Mouse (Mus musculus) Muller cell, postnatal 12 days (primary cell): ENCODE measurements around the gene Meig1.
"Not testable (repeated sequence)": the region's sequence is repeated elsewhere in the genome, so short reads cannot be mapped to it uniquely, and the experiment has no call there.

Experiments used
- DNase-seq: peaks from one replicate; pipeline ENCODE4 v3.0.0-alpha.2; 2015; ENCODE audit errors: inconsistent ontology term

The Meig1 gene

DNA sequence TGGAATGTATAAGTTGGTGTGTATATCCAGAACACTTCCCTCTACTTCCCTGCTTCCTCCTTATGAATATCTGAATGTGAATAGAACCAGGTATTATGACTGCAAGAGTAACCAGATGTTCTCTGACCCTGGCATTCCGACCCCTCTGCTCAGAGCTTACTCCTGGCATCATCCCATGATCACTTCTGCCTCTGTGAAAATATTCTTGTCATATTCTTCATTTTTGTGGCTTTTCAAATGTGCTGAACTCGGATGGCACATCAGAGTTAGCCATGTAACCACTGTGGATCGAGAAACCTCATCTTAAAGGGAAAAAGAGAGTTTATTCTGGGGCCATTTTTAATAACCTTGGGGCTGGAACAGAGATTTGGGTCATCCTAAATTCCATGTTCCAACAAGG is at the start of gene Meig1:
Gene Meig1 (minus strand): TSS at position 101 of the 400 bp plus-strand sequence.
- no peak for DNase-seq

DNA sequence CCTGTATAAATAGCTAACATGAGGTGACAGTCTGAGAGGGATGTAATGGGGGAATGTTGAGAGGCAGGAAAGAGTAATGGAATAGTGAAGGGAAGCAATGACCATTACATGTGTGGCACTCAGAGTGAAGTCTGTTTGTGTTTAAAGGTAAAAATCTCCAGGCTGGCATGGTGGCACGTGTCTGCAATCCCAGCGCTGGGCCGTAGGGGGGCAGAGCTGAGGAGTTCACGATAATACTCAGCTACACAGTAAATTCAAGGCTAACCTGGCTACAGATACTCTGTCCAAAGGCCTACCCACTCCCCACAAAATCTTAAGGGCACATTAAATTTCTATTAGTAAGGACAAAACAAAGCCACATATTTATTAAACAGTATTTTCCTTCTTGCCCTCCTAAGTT is 34.1 kb upstream of the Meig1 start:
- no peak for DNase-seq

DNA sequence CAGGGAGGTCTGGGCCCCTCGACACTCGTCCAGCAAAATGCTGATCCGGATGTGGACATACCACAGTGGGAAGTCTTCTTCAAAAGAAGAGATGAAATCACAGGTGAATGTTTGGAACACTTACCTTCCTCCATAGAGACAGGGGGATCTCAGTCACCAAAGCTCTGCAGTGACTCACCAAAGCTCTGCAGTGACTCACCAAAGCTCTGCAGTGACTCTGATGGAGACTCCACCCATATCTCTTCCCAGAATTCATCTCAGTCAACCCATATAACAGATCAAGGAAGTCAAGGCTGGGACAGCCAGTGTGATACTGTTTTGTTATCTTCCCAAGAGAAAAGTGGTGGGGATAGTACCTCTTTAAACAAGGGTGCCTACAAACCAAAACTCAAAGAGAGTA is 30.6 kb upstream of the Meig1 start:
- no peak for DNase-seq

DNA sequence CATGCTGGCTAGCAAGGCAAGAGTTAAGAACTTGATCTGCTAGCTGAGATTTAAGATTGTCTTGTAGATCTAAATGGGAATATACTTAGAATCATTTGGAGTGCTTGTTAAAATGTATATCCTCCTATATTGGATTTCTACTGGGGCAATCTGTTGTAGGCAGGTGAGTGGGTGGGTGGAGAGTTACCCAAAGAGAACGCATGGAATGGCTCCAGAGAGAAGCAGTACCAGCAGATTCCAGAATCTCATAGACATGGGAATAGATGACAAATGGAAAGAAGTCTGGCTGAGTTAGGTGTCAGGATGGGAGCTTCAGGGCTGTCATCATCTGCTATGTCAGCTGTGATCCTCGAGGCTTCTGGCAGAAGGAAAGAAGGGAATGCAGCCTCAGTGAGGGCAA is 27.0 kb upstream of the Meig1 start:
- no peak for DNase-seq

DNA sequence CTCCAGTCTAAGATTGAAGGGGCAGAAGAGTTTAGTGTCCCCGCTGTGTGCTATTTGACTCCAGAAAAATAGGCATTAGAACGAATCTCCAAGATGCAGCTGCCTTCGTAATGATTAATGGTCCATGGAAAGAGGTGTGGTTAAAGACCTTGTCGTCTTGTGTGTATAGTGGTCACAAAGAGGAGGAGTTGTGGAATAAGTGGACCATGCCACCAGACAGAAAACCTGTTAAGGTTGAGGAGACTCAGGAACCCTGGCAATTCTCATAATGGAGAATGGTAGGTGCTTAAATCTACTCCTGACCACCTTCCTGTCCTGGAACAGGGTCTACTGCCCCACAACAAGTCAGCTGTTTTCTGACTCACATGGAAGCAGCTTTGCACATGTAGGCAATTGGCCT is 23.5 kb upstream of the Meig1 start:
- no peak for DNase-seq

DNA sequence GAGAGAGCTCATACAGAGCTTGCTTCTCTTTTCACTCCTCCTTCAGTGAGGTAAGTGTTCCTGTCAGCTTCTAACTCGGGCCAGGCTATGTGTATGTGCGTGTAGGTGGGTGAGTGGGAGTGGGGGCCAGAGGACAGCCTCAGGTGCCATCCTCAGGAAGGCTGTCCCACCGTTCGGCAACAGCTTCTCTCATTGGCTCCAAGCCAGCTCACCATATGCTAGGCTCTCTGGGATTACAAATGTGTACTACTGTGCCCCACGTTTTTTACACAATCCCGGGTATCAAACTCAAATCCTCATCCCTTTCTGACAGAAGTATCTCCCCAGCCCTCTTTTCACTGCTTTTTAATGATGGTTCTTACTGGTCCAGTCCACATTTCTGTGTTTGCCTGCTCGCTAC is 21.8 kb upstream of the Meig1 start:
- DNase-seq = no peak

DNA sequence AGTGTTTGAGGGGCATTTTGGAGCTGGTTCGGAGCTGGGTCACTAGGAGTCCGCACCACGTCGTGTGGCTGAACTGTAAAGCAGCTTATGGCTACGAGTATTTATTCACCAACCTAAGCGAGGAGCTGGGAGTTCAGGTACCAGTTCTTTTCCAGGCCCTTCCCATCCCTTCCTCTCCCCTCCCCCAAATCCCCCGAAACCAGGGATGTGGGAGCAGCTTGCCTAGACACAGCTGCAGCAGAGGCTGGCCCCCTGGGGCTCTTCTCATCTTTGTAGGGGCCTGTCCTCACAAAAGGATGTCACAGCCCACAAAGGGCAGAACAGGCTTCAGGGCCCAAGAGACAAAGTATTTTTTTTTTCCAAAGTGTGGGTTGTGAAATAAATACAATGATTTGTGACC is 15.5 kb upstream of the Meig1 start:
- no peak for DNase-seq

DNA sequence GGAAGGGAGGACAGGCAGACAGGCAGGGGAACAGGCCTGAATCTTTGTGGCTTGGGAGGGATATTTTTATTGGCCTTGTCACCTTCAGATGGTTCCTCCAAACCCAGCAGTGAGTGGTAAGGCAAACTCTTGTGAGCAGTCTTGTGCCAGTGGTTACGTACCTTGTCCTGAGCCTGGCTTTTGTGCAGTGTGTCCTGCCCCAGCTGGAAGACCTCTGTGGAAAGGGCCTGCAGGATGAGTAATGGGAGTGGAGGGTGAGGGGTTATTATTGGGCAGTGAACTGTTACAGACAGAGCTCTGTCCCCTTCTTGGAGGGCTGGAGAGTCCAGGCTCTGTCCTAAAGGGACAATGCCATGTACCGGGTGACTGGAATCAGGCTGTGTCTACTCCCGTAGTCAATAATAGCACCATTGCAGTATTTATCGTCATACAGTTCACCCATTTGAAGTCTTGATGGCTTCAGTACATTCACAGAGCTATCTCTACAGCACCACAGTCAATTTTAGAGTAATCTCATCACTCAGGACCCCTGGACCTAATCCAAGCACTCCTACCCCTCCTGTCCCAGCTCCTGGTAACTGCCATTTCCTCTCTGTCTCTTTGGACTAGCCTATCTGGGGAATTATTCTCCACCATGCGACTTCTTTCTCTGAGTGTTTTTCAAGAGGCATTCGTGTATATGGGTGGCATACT is 13.1 kb upstream of the Meig1 start:
- no peak for DNase-seq

DNA sequence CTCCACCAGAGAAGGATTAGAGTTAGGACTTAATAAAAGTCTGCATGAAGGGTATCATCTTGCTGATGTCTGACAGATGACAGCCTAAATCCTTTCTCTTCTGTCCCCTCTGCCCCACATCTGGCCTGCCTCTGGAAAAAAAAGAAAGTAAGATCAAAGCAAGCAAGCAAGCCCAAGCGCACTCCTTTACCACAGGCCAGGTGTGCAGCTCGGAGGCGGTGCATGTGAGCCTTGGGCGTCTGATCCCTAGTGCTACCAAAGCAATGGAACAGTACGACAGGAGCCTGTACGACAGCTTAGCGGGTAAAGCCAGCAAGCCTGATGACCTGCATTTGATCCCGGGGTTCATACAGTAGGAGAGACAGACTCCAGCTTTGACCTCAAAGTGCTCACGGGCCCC is 8.5 kb upstream of the Meig1 start:
- DNase-seq = no peak

DNA sequence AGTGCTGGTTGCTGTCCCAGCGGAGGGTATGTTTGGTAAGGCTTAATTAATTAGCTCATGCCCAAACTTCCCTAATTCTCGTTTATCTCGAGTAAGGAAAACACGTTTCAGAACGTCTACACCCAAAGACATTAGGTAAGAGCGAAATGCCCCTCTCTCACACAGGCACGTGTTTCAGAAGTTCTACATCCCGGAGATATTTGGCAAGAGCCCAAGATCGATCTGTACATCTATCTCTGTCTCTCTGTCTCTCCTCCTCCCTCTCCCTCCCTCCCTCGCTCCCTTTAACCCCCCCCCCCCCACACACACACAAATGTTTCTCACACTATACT is 2.1 kb upstream of the Meig1 start:
- DNase-seq = no peak

DNA sequence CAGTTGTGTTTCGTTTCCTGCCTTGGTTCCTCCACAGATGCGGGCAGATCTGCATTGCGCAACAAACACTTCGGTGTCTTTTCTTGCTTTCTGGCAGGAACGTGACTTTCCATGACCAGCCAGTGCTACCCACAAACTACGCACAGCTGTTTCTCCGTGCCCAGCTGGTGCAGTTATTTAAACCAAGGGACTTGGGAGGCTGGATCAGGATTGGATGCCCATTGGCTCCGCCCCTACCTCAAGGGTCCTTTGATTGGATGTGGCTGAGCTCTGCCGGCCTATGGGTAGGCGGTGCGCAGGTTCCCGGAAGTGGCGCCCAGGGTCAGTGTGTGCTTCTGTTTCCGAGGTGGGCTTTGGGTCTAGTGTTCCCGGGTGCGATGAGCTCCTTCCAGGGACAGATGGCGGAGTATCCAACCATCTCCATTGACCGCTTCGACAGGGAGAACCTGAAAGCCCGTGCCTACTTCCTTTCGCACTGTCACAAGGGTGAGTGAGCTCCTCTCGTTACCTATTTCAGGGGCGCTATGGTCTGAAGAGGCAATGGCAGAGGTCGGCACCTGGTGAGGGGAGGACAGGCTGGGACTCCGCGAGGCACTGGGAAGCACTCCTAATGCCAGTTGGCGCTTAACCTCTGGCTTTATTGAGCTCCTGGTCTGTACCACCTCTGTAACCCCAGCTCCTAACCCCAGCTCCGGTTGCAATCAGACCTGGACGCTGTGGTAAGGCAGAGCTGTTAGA is 1.6 kb upstream of the Meig1 start, which contains the start of gene Dclre1c:
Gene Dclre1c (plus strand): TSS at position 291 of the 738 bp plus-strand sequence.
- DNase-seq = peak; percentile 92

DNA sequence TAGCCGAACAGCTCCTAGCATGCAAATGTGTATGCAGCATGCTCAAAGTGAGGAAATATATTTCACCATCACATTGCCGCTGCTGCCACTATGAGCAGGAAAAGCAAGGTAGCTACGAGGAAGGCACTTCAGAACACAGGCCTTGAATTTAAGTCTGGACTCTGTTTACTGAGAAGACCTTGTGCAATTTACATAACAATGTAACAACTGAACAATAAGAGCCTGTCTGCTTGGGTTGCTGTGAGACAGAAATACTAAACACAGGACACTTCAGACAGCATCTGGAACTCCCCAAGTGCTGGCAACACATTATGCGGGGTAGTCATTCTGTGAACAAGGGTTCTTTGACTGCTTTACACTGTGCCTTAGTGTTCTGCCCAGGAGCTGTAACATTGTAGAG is 2.3 kb downstream of the Meig1 start:
- DNase-seq = peak; percentile 43

DNA sequence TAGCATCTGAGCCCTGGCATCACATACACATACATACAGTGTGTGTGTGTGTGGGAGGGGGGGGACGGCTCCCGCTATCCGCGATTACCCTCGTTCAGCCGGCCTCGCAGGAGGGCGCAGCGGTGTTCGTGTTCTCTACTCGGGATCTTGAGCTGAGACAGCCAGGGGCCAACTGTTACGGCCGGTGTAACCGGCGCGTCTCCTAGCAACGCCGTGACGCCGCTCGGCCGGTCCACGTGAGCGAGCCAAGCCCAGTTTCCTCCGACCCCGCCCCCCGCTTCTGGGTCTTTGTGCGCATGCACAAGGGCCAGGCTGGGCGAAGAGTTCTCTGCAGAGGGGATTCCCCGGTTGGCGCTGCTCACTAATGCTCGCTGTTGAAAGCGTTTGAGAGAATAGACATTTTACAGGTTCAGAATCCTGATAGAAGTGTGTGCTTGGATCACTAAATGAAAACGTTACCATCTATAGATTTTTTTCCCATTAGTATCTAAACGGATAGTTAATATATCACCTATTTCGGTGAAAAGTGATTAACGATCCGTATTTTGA is 3.5 kb downstream of the Meig1 start:
- DNase-seq = peak; percentile 97

DNA sequence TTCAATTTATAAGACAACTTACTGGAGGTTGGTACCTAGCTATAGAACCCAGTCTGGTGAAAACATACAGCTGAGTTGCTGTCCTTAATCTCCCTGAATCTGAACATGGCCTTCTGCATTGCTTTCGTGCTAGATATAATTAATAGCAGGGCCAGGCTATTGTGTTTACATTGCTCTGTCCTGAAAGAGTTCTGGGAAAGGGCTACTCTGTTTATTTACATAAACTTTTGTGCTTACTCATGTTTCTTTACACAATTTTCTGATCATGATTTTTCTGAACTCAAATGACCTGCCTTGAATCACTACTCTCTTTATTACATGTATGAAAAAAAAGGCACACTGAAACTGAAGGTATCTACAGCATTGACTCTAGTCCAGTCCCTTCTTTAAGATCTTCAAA is 6.8 kb downstream of the Meig1 start:
- no peak for DNase-seq

DNA sequence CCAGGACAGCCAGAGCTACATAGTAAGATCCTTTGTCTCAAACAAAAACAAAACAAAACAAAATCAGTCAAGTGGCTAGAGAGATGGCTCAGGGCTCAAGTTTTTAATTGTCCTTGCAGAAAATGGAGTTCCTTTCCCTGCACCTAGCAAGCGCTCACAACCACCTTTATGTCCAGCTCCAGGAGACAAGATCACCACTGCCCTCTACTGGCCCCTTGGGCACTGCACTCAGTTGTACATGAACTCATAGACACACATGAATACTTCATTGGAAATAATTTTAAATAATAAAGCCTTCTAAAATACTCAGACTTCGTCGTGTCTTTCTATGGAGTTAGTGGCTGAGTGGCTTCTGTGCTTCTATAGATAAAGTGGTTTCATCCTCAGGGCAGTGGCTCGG is 8.2 kb downstream of the Meig1 start:
- peak; percentile 36 for DNase-seq

DNA sequence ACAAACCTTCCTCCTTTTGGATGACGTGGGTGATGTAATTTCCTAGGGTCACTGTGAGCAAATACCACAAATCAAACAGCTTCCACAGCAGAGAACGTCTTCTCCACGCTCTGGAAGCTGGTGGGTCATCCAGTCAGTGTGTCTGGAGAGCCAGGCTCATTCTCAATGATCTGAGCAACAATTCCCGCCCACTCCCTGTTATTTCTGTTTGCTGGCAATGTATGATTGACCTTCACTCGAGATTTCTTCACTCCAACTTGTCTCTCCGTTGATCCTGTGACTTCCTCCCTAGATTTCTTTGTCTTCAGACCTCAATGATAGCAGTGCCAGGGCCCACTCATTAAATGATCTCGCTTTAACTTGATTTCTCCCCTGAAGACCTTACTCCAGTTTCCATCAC is 14.7 kb downstream of the Meig1 start:
- DNase-seq = no peak

DNA sequence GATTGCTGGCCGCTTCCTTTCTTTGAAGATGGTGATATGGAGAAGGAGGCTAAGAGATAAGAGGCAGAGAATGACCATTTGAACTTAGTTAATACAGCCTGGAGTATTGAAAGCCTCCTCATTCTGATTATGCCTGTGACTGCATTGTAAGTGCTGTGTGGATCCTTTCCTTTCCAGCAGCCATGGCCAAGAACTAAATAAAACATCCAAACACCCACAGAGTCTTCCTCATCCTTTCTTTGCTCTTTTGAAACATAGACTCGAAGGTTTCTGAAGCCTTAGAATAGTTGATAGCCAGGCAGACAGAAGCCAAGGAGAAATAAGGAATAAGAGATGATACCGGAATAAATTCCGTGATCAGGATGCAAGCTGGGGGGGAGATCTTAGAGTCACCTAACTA is 16.5 kb downstream of the Meig1 start:
- no peak for DNase-seq

DNA sequence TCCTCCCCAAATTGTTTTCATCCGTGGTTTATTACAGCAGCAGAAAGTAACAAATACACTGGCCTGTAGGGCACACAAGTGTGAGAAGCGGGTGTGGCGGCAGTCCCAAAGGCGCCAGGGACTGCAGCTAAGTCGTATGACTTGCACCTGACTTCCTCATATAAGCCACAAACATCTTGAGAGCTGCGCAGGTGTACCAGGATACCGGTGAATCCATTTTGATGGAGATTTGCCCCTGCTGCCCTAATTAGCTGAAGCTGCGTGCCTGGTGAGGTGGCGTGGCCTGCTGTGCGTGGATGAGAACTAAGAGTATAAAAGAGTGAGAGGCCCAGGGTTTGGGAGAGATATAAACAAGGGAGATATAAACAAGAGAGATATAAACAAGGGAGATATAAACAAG is 25.3 kb downstream of the Meig1 start, which contains the start of gene Olah:
Gene Olah (minus strand): TSS at position 101 of the 400 bp plus-strand sequence.
- not testable (repeated sequence) for DNase-seq

DNA sequence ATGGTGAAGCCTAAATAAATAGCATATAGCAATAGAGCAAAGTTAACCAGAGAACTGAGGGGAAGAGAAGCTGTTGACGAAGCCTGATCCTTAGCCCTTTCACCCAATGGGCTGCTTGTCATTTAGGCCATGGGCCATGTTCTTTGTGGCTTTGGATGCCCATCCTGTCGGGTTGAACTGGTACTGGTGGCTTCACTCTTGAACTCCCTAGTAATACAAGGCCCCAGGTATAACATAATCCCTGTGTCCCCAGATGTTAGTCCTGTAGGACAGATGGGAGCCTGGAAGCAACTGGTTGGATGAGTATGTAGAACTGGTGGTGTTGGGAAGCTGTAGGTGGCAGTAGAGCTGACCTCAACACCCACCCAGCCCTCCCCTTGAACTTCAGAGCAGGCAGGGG is 30.5 kb downstream of the Meig1 start:
- no peak for DNase-seq

DNA sequence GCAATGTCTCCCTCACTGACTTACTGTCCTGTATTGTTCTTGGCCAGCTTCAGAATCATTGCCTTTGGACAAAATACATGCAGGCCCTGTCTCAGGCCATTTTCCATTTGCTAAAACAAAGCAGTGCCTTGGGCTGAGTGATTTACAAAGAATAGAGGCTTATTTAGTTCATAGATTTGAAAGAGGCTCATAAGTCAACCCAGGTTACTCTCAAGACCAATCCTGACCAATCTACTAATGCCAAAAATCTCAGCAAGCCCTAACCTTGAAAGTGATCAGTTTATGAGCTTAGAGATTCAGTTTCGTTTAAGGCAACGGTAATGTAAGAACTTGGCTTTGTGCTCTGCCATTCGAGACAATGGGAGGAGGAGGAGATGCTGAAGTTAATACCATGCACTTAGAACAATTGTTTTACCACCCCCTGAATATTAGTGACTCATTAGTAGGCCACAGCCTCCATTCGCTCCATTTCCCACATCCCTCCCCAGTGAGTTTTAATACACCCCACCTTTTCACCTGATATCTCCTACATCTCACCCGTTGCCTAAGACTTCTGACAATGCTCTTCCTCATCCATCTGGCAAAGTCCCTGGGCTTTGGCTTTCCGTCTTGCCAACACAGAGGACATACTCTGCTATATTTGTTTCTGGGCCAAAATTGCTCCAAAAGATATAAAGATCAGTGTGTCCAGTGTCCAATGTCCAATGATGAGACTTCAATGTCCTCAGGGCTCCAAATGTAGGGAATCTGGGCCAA is 35.2 kb downstream of the Meig1 start:
- no peak for DNase-seq

DNA sequence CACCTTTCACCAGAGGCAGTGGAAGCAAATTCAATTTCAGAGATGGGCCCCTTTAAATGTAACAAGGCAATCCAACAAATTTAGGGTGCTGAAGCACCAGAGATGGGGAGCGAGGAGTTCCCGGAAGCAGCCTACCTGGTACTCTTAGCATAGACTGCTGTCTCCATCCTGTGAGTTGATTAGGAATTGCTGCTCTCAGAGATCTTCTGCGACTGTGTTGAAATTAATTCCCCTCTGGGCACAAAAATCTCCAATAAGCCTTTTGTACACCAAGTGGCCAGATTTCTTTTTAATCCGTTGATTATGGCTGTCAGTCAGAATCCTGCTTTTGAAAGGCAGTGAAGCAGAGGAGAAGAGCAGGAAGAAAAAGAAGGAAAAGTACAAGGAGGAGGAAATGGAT is 57.3 kb downstream of the Meig1 start:
- DNase-seq = no peak

DNA sequence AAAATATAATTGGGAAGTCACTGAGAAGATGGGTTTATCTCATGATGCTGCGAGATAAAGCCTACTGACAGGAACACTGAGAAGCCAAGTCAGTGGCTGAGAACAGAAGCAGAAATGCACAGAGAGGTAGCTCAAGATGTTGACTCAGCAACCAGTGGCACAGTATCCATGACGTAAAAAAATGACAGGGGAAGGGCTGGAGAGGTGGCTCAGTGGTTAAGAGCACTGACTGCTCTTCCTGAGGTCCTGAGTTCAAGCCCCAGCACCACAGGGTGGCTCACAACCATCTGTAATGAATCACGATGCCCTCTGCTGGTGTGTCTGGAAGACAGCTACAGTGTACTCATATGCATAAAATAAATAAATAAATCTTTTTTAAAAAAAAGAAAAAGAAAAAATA is 61.4 kb downstream of the Meig1 start:
- no peak for DNase-seq
